Mouse (Mus musculus): Measurements from ENCODE around the gene Rplp1. TPM values are rescaled to one million over a fixed set of nuclear protein-coding genes. Genes with fewer than 3 reads are reported as not detected.

Gene Rplp1
- 3,562 and 4,475 TPM in 2 replicates for polyA plus RNA-seq (2012)

GRCm38 (mm10) chr9:61914203-61914916, at the start of gene Rplp1:
TSS of gene Rplp1 (minus strand) at chr9:61914542.
- Histone ChIP-seq H3K27me3 (ENCODE audit: control insufficient read depth) (no peaks in the 10 kb centered on the region), H3K4me3 (replicated peaks) (peak within 1 kb of the TSS; percentile 72), H3K9me3 (ENCODE audit: control insufficient read depth, low read length) (no peaks in the 10 kb centered on the region), H3K36me3 (ENCODE audit: control insufficient read depth) (peaks cover 74% of the 10 kb centered on the region), H3K4me1 (ENCODE audit: control insufficient read depth) (peaks cover 64% of the 10 kb centered on the region)
- TF ChIP-seq GATA1 (IDR thresholded peaks at IDR 0.05; ENCODE audit: low read length): no peak
- TF ChIP-seq TAL1 (IDR thresholded peaks at IDR 0.05; ENCODE audit: low read length): no peak

GRCm38 (mm10) chr9:61963356-61963755, 49.0 kb upstream of the Rplp1 start:
- TF ChIP-seq GATA1 (IDR thresholded peaks at IDR 0.05; ENCODE audit: low read length) (no peak), TAL1 (IDR thresholded peaks at IDR 0.05; ENCODE audit: low read length) (no peak)
- Histone ChIP-seq H3K27me3 (ENCODE audit: control insufficient read depth) (no peaks in the 10 kb centered on the region), H3K36me3 (ENCODE audit: control insufficient read depth) (no peaks in the 10 kb centered on the region), H3K9me3 (ENCODE audit: control insufficient read depth, low read length) (no peaks in the 10 kb centered on the region), H3K4me1 (ENCODE audit: control insufficient read depth) (peaks cover 4% of the 10 kb centered on the region; the same call in 1 of the 2 replicates), H3K4me3 (replicated peaks) (no peak overlapping the region)

GRCm38 (mm10) chr9:61961181-61961580, 46.8 kb upstream of the Rplp1 start:
- H3K9me3 ChIP-seq (ENCODE audit: control insufficient read depth, low read length): no peaks in the 10 kb centered on the region
- peaks cover 4% of the 10 kb centered on the region; the same call in 1 of the 2 replicates for H3K4me1 ChIP-seq (ENCODE audit: control insufficient read depth)
- TF ChIP-seq TAL1 (IDR thresholded peaks at IDR 0.05; ENCODE audit: low read length): no peak
- TF ChIP-seq GATA1 (IDR thresholded peaks at IDR 0.05; ENCODE audit: low read length): no peak
- H3K27me3 ChIP-seq (ENCODE audit: control insufficient read depth): no peaks in the 10 kb centered on the region
- H3K4me3 ChIP-seq (replicated peaks): no peak overlapping the region
- H3K36me3 ChIP-seq (ENCODE audit: control insufficient read depth): no peaks in the 10 kb centered on the region

GRCm38 (mm10) chr9:61960753-61961152, 46.4 kb upstream of the Rplp1 start:
- TF ChIP-seq GATA1 (IDR thresholded peaks at IDR 0.05; ENCODE audit: low read length): no peak
- no peak for TF ChIP-seq TAL1 (IDR thresholded peaks at IDR 0.05; ENCODE audit: low read length)
- H3K9me3 ChIP-seq (ENCODE audit: control insufficient read depth, low read length): no peaks in the 10 kb centered on the region
- H3K27me3 ChIP-seq (ENCODE audit: control insufficient read depth): no peaks in the 10 kb centered on the region

GRCm38 (mm10) chr9:61959921-61960569, 45.7 kb upstream of the Rplp1 start:
- H3K4me3 ChIP-seq (replicated peaks): no peak overlapping the region
- TF ChIP-seq GATA1 (IDR thresholded peaks at IDR 0.05; ENCODE audit: low read length) (no peak), TAL1 (IDR thresholded peaks at IDR 0.05; ENCODE audit: low read length) (no peak)
- H3K27me3 ChIP-seq (ENCODE audit: control insufficient read depth): no peaks in the 10 kb centered on the region
- H3K36me3 ChIP-seq (ENCODE audit: control insufficient read depth): no peaks in the 10 kb centered on the region
- H3K9me3 ChIP-seq (ENCODE audit: control insufficient read depth, low read length): no peaks in the 10 kb centered on the region
- peaks cover 4% of the 10 kb centered on the region; the same call in 1 of the 2 replicates for H3K4me1 ChIP-seq (ENCODE audit: control insufficient read depth)

More at GRCm38 (mm10) chr9:61960753-61961152, 46.4 kb upstream of the Rplp1 start:
- H3K36me3 ChIP-seq (ENCODE audit: control insufficient read depth): no peaks in the 10 kb centered on the region
- H3K4me3 ChIP-seq (replicated peaks): no peak overlapping the region
- peaks cover 4% of the 10 kb centered on the region; the same call in 1 of the 2 replicates for H3K4me1 ChIP-seq (ENCODE audit: control insufficient read depth)

GRCm38 (mm10) chr9:61954707-61955106, 40.4 kb upstream of the Rplp1 start:
- no peaks in the 10 kb centered on the region for H3K9me3 ChIP-seq (ENCODE audit: control insufficient read depth, low read length)
- no peak overlapping the region for H3K4me3 ChIP-seq (replicated peaks)
- H3K36me3 ChIP-seq (ENCODE audit: control insufficient read depth): no peaks in the 10 kb centered on the region
- peaks cover 3% of the 10 kb centered on the region for H3K4me1 ChIP-seq (ENCODE audit: control insufficient read depth)
- no peak for TF ChIP-seq GATA1 (IDR thresholded peaks at IDR 0.05; ENCODE audit: low read length)
- no peak for TF ChIP-seq TAL1 (IDR thresholded peaks at IDR 0.05; ENCODE audit: low read length)
- peaks cover 3% of the 10 kb centered on the region; the same call in 1 of the 2 replicates for H3K27me3 ChIP-seq (ENCODE audit: control insufficient read depth)

- TF ChIP-seq TAL1 (IDR thresholded peaks at IDR 0.05; ENCODE audit: low read length) (no peak), GATA1 (IDR thresholded peaks at IDR 0.05; ENCODE audit: low read length) (no peak)
- H3K36me3 ChIP-seq (ENCODE audit: control insufficient read depth): no peaks in the 10 kb centered on the region
These were observed 37.9 kb upstream of the Rplp1 start for GRCm38 (mm10) chr9:61952241-61952640.

GRCm38 (mm10) chr9:61947402-61948346, 33.3 kb upstream of the Rplp1 start:
- peaks cover 38% of the 10 kb centered on the region for H3K4me1 ChIP-seq (ENCODE audit: control insufficient read depth)
- no peaks in the 10 kb centered on the region for H3K9me3 ChIP-seq (ENCODE audit: control insufficient read depth, low read length)
- H3K36me3 ChIP-seq (ENCODE audit: control insufficient read depth): peaks cover 26% of the 10 kb centered on the region
- H3K27me3 ChIP-seq (ENCODE audit: control insufficient read depth): 0 out of 2 replicates have a peak, but pooled peaks cover 3% of the 10 kb centered on the region
- TF ChIP-seq GATA1 (IDR thresholded peaks at IDR 0.05; ENCODE audit: low read length) (no peak), TAL1 (IDR thresholded peaks at IDR 0.05; ENCODE audit: low read length) (no peak)
- H3K4me3 ChIP-seq (replicated peaks): peak overlapping the region; percentile 100

More at GRCm38 (mm10) chr9:61952241-61952640, 37.9 kb upstream of the Rplp1 start:
- H3K27me3 ChIP-seq (ENCODE audit: control insufficient read depth): peaks cover 5% of the 10 kb centered on the region; the same call in 1 of the 2 replicates
- no peak overlapping the region for H3K4me3 ChIP-seq (replicated peaks)
- no peaks in the 10 kb centered on the region for H3K9me3 ChIP-seq (ENCODE audit: control insufficient read depth, low read length)
- H3K4me1 ChIP-seq (ENCODE audit: control insufficient read depth): peaks cover 12% of the 10 kb centered on the region
